Mouse (Mus musculus): ENCODE data around the gene Nodal.

DNA sequence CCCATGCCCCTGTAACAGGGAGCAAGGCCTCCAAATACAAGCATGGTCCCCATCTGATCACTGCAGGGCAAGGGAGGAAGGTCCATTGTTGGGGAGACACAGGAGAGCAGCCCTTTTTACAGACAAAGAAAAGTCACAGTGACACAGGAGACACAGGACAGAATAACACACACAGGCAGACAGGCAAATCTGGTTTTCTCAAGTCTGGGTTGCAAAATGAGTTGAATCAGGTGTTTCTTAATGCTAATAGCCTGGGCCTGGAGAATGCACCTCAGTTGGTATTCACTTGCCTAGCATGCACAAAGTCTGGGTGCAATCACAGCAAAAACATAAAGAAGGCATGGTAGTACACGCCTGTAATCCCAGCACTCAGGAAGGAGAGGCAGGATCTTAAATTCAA lies 26.1 kb downstream of the Nodal start:
- TF ChIP-seq EP300 (IDR thresholded peaks at IDR 0.05; ENCODE audit: insufficient read depth, low read depth, low read length) (no peak), POLR2A (IDR thresholded peaks at IDR 0.05; ENCODE audit: insufficient read depth, low read depth, low read length) (no peak), CTCF (IDR thresholded peaks at IDR 0.05) (no peak)
